Mouse (Mus musculus) spleen, adult 2 months (tissue): ENCODE data around the gene Kpna1.

Experiments
- CTCF ChIP-seq: fragments of 200-500 bp; IDR thresholded peaks from 2 replicates; pipeline ENCODE4 v1.5.1; 2011; ENCODE audit warnings: mild to moderate bottlenecking, inconsistent platforms; ENCODE audit not compliant: insufficient read depth, insufficient read length, insufficient replicate concordance; ENCODE audit errors: extremely low read depth
- POLR2A ChIP-seq: fragments of 200-500 bp; IDR thresholded peaks from 2 replicates; pipeline ENCODE4 v1.6.1; 2011; ENCODE audit warnings: low read depth, low read length, inconsistent platforms

DNA sequence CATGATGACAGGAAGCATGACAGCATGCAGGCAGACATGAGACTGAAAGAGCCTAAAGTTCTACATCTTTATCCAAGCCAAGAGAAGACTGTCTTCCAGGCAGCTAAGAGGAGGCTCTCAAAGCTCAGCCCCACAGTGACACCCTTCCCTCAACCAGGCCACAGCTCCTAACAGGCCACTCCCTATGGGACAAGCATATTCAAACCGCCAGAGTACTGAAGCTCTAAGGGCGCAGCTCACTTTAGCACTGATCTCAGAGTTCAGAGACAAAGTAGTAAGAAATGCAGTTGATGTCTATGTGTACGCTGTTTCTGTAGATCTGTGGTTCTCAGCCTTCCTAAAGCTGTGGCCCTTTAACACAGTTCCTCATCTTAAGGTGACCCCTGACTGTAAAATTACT, 27.3 kb upstream of the Kpna1 start:
- TF ChIP-seq CTCF (no peak), POLR2A (no peak)
